Mouse (Mus musculus) hindbrain, embryonic 11.5 days (tissue): ENCODE measurements around the gene Kcnk7. TPM values are rescaled to one million over a fixed set of nuclear protein-coding genes. Genes with fewer than 3 reads are reported as not detected.

Source experiments
- ATAC-seq: fragments of 200-750 bp; cut with Nextera tagmentation; 2 replicates; pipeline ENCODE4 v1.8.0; 2017; ENCODE audit warnings: mild to moderate bottlenecking, moderate TSS enrichment, moderate library complexity; ENCODE audit not compliant: low FRiP score
- DNase-seq: peaks from one replicate; pipeline ENCODE4 v3.0.0-alpha.2; 2015; ENCODE audit warnings: low spot score
- H3K27ac ChIP-seq: fragments of 300-500 bp; sonication (generic); 2 replicates; pipeline ENCODE4 v1.5.1; 2014; ENCODE audit warnings: mild to moderate bottlenecking, low read depth, low read length
- H3K27me3 ChIP-seq: fragments of 300-500 bp; sonication (generic); 2 replicates; pipeline ENCODE4 v1.6.1; 2014; ENCODE audit warnings: mild to moderate bottlenecking, low read length, moderate library complexity, mixed read lengths; ENCODE audit not compliant: control insufficient read depth, insufficient read depth
- H3K36me3 ChIP-seq: fragments of 300-500 bp; sonication (generic); 2 replicates; pipeline ENCODE4 v1.6.1; 2014; ENCODE audit warnings: mild to moderate bottlenecking, low read length, moderate library complexity, mixed read lengths; ENCODE audit not compliant: control insufficient read depth, insufficient read depth
- H3K4me1 ChIP-seq: fragments of 300-500 bp; sonication (generic); replicated peaks from 2 replicates; pipeline ENCODE4 v1.6.1; 2014; ENCODE audit warnings: low read length, mixed read lengths; ENCODE audit not compliant: control insufficient read depth, insufficient read depth
- H3K4me2 ChIP-seq: fragments of 300-500 bp; sonication (generic); replicated peaks from 2 replicates; pipeline ENCODE4 v1.6.1; 2014; ENCODE audit warnings: mild to moderate bottlenecking, low read depth, low read length
- H3K4me3 ChIP-seq: fragments of 300-500 bp; sonication (generic); 2 replicates; pipeline ENCODE4 v1.5.1; 2014; ENCODE audit warnings: low read depth, low read length
- H3K9ac ChIP-seq: fragments of 300-500 bp; sonication (generic); 2 replicates; pipeline ENCODE4 v1.6.1; 2014; ENCODE audit warnings: low read depth, low read length
- H3K9me3 ChIP-seq: fragments of 300-500 bp; sonication (generic); 2 replicates; pipeline ENCODE4 v1.6.1; 2016; ENCODE audit warnings: low read length; ENCODE audit not compliant: control insufficient read depth
- WGBS: fragments of 180-500 bp; shearing (Covaris S2); extraction: QIAGEN DNeasy Blood & Tissue Kit; methylation state at CpG from one replicate; pipeline ENCODE4 v1.1.7; 2014; 5-methylcytosine and 5-hydroxymethylcytosine counted together
- polyA plus RNA-seq: library from polyadenylated mRNA; unstranded; fragments of >200 nt; fragmentation: Nextera tagmentation; extraction: Ambion mirVana; gene quantifications from 2 replicates; pipeline ENCODE4 v1.2.1, GENCODE M21; 2014

Kcnk7 gene
- polyA plus RNA-seq, 1 experiment from 2014 or later: 0.19 TPM

GRCm38 (mm10) chr19:5713255-5713654 lies 9.1 kb downstream of the Kcnk7 start:
- Histone ChIP-seq H3K4me1 (peaks cover 7% of the 10 kb centered on the region), H3K27ac (no peak overlapping the region), H3K36me3 (peaks cover 9% of the 10 kb centered on the region), H3K27me3 (no peaks in the 10 kb centered on the region), H3K9ac (no peak overlapping the region), H3K4me2 (no peak overlapping the region), H3K9me3 (no peaks in the 10 kb centered on the region), H3K4me3 (no peak overlapping the region)
- DNase-seq: no peak
- ATAC-seq: no peak
- 78% methylated on average over 5 of the region's 5 CpGs for WGBS

- ATAC-seq: no peak
- H3K4me1 ChIP-seq: peaks cover 7% of the 10 kb centered on the region
- 11% methylated on average over 2 of the region's 2 CpGs for WGBS
- no peak overlapping the region for H3K27ac ChIP-seq
- H3K27me3 ChIP-seq: no peaks in the 10 kb centered on the region
- no peaks in the 10 kb centered on the region for H3K9me3 ChIP-seq
- peaks cover 7% of the 10 kb centered on the region; the same call in 1 of the 2 replicates for H3K36me3 ChIP-seq
- no peak for DNase-seq
- H3K9ac ChIP-seq: no peak overlapping the region
- no peak overlapping the region for H3K4me2 ChIP-seq
- no peak overlapping the region for H3K4me3 ChIP-seq
These were observed 9.6 kb downstream of the Kcnk7 start for GRCm38 (mm10) chr19:5713730-5714129.

- WGBS: 16% methylated on average over 43 of the region's 43 CpGs
- Histone ChIP-seq H3K4me1 (peaks cover 7% of the 10 kb centered on the region), H3K27me3 (no peaks in the 10 kb centered on the region), H3K36me3 (peaks cover 16% of the 10 kb centered on the region; the same call in 1 of the 2 replicates), H3K27ac (no peak overlapping the region), H3K9me3 (no peaks in the 10 kb centered on the region), H3K4me2 (0 out of 2 replicates have a peak overlapping the region, but pooled peaks have one; percentile 25), H3K9ac (no peak overlapping the region), H3K4me3 (peak overlapping the region; percentile 10; the same call in 1 of the 2 replicates)
- ATAC-seq (peak; percentile 74), DNase-seq (peak; percentile 64)
These were observed 11.9 kb downstream of the Kcnk7 start for GRCm38 (mm10) chr19:5715793-5716688.

GRCm38 (mm10) chr19:5716955-5717354 lies 12.8 kb downstream of the Kcnk7 start:
- no peak for DNase-seq
- no peaks in the 10 kb centered on the region for H3K27me3 ChIP-seq
- H3K4me1 ChIP-seq: peaks cover 7% of the 10 kb centered on the region
- H3K4me3 ChIP-seq: no peak overlapping the region
- ATAC-seq: no peak
- 58% methylated on average over 10 of the region's 10 CpGs for WGBS
- no peak overlapping the region for H3K27ac ChIP-seq
- H3K4me2 ChIP-seq: no peak overlapping the region
- no peaks in the 10 kb centered on the region for H3K9me3 ChIP-seq
- no peak overlapping the region for H3K9ac ChIP-seq
- H3K36me3 ChIP-seq: peaks cover 21% of the 10 kb centered on the region; the same call in 1 of the 2 replicates

- ATAC-seq: no peak
- H3K4me2 ChIP-seq: no peak overlapping the region
- H3K27ac ChIP-seq: no peak overlapping the region
- WGBS: 92% methylated on average over 6 of the region's 6 CpGs
- no peak for DNase-seq
- H3K27me3 ChIP-seq: no peaks in the 10 kb centered on the region
- H3K4me1 ChIP-seq: peaks cover 11% of the 10 kb centered on the region
- H3K36me3 ChIP-seq: peaks cover 24% of the 10 kb centered on the region; the same call in 1 of the 2 replicates
- H3K4me3 ChIP-seq: no peak overlapping the region
- no peaks in the 10 kb centered on the region for H3K9me3 ChIP-seq
- H3K9ac ChIP-seq: no peak overlapping the region
These were observed 17.1 kb downstream of the Kcnk7 start for GRCm38 (mm10) chr19:5721233-5721632.

- 93% methylated on average over 7 of the region's 7 CpGs for WGBS
- Histone ChIP-seq H3K27me3 (no peaks in the 10 kb centered on the region), H3K36me3 (peaks cover 24% of the 10 kb centered on the region; the same call in 1 of the 2 replicates), H3K9ac (no peak overlapping the region), H3K4me2 (no peak overlapping the region), H3K27ac (no peak overlapping the region), H3K4me1 (peaks cover 12% of the 10 kb centered on the region), H3K4me3 (no peak overlapping the region), H3K9me3 (no peaks in the 10 kb centered on the region)
- DNase-seq (no peak), ATAC-seq (no peak)
These were observed 18.8 kb downstream of the Kcnk7 start for GRCm38 (mm10) chr19:5722848-5723425.

GRCm38 (mm10) chr19:5723934-5724548 lies 19.9 kb downstream of the Kcnk7 start:
- H3K27me3 ChIP-seq: no peaks in the 10 kb centered on the region
- H3K4me3 ChIP-seq: no peak overlapping the region
- ATAC-seq (no peak), DNase-seq (no peak)
- H3K4me2 ChIP-seq: 0 out of 2 replicates have a peak overlapping the region, but pooled peaks have one; percentile 7
- 78% methylated on average over 4 of the region's 4 CpGs for WGBS
- peaks cover 23% of the 10 kb centered on the region; the same call in 1 of the 2 replicates for H3K36me3 ChIP-seq
- H3K27ac ChIP-seq: no peak overlapping the region
- peaks cover 14% of the 10 kb centered on the region for H3K4me1 ChIP-seq
- no peaks in the 10 kb centered on the region for H3K9me3 ChIP-seq
- 0 out of 2 replicates have a peak overlapping the region, but pooled peaks have one; percentile 4 for H3K9ac ChIP-seq

GRCm38 (mm10) chr19:5724549-5724941 lies 20.4 kb downstream of the Kcnk7 start:
- Histone ChIP-seq H3K9ac (no peak overlapping the region), H3K4me2 (peak overlapping the region; percentile 1), H3K27me3 (no peaks in the 10 kb centered on the region), H3K4me1 (peaks cover 14% of the 10 kb centered on the region), H3K36me3 (peaks cover 20% of the 10 kb centered on the region; the same call in 1 of the 2 replicates), H3K4me3 (no peak overlapping the region), H3K9me3 (no peaks in the 10 kb centered on the region), H3K27ac (no peak overlapping the region)
- ATAC-seq (no peak), DNase-seq (no peak)
- WGBS: 74% methylated on average over 7 of the region's 7 CpGs
